Mouse (Mus musculus) induced T-regulatory cell, adult 2 months (primary cell): Measurements from ENCODE around the gene Pam16.

Source experiments
- DNase-seq: peaks from one replicate; pipeline ENCODE4 v3.0.0-alpha.2; 2012; ENCODE audit warnings: low read depth

Gene Pam16

DNA sequence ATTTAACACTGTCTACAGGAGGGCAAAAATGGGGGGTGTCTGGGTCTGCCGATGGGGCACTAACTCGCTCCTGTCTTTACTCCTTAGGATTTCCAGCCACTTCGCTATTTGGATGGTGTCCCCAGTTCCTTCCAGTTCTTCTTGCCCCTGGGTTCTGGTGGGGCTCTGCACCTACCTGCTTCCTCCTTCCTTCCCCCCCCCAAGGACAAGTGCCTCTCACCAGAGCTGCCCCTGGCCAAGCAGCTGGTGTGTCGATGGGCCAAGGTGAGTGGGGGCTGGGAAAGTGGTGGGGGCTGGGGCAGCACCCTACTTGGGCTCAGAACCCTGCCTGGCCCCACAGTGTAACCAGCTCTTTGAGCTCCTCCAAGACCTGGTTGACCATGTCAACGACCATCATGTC, 13.6 kb downstream of the Pam16 start:
- no peak for DNase-seq

- DNase-seq = no peak
Observed at GRCm38 (mm10) chr16:4608532-4609059, 16.2 kb downstream of the Pam16 start.

- DNase-seq = peak; percentile 92
Observed at GRCm38 (mm10) chr16:4607818-4608531, 16.8 kb downstream of the Pam16 start.

DNA sequence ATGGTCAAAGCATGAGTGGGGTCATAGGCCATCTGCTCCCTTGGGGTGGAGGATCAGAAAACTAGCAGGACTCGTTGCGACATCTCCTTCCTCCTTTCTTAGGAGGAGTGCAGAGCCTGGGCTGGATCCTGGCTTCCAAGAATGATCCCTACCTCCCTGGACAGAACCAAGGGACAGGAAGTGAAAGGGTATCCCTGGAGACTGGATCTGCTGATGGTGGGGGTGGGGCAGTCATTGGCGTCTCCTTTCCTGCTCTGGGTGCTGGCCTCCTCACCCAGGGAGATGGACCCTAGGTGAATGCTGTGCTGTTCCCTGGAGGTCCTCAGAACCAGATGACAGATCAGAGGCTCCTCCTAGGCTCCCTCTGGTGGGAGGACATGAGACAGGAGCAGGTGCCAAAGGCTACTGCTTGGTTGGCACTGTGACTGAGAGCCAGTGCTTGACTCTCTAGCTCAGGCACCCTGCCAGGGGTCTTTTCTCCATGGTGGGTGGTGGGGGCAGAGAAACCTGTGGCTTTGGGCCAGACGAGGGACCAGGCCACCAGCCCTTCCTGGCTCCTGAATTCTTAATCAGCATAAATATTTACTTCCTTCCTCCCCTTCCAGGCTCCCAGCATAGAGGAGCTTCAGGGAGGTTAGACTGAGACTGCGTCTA, 18.2 kb downstream of the Pam16 start:
- DNase-seq = peak; percentile 48

DNA sequence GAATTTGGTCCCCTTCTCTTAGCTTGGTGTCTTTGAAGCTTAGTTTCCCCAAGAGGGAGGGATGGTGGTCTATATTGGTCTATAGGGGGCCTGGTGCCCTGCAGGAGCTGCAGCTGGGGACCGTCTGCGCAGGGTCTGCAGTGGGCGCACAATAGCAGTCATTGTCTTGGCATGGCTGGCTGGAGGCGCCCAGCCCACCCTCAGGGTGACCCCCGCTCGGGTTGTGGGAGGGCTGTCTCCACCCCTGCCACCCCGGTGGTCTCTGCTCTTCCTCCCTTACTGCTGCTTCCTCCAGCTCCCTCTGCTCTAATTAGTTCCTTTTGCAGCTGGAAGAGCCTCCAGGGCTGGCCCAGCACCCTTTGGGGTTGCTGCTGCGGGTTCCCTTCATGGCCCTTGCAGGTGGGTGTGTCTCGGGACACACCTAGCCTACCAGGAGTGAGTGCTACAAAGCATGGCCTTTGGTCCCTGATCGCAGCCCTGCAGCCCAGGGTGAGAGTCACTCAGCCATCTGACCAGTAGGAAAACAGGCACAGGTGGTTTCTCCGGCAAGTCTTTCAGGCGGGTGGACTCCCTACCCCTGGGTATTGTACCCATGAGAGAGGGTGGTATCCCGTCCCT, 19.2 kb downstream of the Pam16 start:
- no peak for DNase-seq

DNA sequence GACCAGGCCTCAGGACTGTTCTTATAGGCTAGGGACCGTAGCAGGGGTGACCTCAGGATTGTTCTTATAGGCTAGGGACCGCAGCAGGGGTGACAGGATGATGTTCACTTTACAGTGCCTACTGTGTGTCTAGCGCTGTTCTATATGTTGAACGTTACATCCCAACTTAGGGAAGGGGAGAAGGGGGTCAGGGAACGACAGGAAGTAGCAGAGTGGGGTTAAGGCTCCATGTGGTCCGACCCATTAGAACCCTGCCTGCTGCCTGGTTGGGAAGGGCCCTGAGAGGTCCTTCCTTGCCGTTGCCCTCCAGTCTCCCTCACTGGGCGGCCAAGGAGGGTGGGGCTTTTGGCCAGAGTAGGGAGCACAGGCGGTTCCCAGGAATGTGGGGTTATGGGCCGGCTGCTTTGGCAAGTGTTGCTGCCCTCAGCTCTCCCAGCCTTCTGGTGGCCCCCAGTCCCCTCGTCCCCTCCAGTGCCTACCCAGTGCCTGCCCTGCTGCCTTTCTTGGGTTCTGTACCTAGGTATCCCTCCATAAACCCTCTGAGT, 20.4 kb downstream of the Pam16 start:
- no peak for DNase-seq

DNA sequence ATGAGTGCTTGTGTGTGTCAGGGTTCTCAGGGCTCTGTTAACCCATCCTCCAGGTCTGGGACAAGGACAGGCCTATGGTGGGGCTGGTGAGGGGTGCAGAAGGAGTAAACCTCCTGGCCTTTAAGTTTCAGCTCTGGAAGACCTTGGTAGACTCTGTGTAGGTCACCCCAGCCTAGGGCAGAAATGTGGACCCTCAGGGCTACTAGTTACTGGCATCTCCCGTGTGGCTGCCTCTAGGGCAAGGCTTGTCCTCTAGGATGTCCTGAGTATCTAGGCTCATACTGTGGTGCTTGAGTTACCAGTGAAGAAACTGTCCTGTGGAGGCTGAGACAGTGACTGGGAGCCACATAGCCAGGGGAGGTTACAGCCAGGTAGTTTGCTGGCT, 21.3 kb downstream of the Pam16 start:
- DNase-seq = no peak

DNA sequence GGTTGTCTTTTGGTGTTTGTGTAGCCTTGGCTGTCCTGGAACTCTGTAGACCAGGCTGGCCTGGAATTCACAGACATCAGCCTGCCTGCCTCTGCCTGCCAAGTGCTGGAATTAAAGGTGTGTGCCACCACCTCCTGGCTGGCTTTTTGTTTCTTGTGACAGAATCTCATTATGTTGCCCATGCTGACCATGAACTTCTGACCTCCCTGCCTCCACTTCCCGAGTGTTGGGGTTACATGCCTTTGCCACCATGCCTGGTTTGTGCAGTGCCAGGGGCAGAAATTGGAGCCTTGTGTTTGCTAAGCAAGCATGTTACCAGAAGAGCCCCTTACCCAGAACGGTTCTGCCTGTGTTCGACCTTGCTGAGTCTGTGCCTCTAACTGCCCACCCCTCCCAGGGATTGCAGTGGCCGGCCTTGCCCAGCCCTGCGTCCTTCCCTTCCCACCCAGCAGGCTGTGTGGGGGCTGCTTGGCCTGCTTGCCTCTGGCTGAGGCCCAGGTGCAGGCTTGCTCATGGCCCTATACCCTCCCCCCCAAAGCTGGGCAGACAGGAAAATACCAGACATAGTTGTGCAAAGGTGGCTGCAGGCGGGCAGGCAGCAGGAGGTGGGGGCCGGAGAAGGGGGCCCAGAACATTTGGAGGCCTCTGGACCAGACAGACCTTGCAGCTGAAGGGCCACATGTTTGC, 21.9 kb downstream of the Pam16 start:
- DNase-seq = no peak

DNA sequence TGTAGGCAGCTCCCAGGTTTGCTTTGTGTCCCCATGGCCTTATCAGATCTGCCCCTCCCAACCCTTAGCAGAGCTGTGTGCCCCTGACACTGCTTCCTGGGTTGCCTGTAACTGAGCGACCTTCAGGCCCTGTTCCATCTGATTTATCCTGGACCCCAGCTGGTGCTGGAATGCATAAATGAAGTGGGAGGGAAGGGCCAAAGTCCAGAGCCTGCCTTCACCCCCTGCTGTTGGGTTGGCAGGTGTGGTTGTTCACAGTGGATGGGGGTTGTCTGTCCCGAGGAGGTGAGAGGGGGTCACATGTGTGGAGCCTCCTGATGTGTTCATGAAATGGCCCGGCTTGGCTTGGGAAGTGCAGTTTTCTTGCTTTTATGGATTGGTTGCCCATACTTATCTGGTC, 22.6 kb downstream of the Pam16 start:
- DNase-seq = no peak

DNA sequence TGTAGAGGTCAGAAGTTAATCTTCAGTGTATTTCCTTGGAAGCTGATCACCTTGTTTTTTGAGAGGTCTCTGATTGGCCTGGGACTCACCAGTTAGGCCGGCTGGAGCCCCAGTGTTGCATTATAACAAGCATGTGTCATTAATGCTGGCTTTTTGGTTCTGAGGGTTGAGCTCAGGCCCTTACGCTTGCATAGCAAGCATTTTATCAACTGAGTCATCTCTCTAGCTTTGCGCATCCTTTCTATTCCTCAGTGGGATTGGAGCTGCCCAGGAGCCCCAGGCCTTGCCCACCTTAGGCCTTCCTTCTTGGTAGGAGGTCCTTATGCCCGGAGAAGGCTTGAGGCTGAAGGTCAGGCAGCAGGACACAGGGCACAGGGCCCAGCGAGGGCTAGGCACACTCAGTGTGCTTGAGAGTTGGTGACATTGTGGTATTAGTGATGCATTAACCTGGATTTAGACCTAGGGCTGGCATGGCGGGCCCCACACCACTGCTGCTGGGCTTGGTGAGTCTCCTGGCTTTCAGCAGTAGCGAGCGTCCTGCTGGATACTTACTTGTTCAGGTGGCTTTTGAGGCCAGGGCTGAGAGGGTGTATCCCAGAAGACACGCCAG, 24.0 kb downstream of the Pam16 start:
- no peak for DNase-seq

- no peak for DNase-seq
Observed at GRCm38 (mm10) chr16:4599616-4600015, 25.2 kb downstream of the Pam16 start.

DNA sequence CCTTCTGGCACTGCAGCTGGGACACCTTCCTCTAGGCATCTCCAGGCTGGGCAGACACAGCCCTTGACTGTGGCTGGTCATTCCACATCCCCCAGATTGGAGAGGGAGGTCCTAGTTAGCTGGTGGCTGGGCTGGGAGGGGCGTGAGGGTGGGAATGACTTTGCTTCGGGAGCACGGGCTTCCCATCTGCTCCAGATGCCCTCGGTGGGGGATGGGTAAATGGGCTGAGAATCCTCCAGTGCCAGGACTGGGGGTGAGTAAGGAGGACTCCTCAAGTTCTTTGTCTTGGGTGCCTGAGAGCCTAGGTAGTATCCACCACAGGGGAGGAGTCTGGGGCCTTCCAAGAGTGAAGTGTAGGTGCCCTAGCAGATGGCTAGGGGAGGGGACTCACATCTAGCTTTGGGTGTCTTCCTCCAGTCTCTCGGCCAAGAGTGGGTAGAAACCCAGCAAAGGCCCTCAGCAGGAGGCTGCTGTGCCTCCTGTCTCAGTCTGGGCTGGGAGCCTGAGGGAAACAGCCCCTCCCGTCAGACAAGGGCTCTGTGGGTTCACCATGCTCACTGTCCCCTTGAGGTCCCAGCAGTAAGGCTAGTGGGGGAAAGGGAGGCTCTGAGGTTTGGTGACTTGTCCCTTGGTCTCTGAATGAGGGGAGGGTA, 25.8 kb downstream of the Pam16 start:
- DNase-seq = no peak

DNA sequence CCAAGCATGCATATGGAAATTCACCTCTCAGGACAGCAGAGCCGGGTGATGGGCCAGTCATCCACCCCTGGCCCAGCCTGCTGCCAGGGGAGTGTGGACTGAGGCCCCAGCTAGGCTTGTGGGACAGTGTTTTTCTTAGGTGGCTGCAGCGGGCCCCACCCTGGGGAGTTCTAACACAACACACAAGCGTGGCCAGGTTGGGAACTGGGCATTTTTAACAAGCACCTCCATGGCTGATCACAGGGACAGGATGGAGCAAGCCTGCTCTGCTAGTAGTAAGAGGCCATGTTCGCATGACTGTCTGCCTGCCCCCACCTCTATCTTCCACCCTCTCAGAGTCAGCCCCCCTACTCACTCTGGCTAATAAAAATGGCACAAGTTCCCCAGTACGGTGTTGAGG, 26.7 kb downstream of the Pam16 start:
- DNase-seq = no peak

DNA sequence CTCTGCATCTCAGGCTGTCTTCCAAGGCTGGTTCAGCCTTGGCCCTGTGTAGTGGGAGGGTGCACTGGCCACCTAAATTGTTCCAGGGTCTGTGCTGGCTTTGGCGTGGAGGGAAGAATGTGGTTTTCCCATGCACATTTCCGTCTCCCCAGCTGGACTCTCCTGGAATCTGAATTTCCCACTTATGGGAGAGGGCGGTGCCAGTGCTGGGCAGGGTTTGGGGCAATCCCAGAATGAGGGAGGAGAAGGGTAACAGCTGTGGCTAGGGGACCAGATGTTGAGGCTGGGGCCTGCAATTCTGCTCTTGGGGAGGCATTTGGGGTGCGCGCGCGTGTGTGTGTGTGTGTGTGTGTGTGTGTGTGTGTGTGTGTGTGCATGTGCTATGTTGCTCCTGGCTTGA, 27.5 kb downstream of the Pam16 start:
- DNase-seq = no peak

DNA sequence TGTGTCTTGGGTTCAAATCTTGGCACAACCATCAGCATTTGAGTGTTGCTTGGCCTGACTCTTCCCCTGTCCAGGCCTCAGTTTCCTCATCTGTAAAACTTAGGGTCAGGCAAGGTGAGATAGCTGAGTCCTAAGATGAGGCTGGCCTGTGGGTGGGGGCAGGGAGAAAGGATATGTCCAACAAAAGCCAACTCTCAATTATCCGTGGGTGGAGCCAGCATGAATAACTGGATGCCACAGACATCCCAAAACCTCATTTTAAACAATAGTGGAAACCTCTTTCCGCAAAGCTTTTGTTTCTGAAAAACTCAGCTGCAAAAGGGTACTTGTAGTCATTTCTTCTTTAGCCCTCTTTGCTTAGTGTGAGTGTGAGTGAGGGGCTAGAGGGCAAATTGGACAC, 28.0 kb downstream of the Pam16 start:
- DNase-seq = no peak

DNA sequence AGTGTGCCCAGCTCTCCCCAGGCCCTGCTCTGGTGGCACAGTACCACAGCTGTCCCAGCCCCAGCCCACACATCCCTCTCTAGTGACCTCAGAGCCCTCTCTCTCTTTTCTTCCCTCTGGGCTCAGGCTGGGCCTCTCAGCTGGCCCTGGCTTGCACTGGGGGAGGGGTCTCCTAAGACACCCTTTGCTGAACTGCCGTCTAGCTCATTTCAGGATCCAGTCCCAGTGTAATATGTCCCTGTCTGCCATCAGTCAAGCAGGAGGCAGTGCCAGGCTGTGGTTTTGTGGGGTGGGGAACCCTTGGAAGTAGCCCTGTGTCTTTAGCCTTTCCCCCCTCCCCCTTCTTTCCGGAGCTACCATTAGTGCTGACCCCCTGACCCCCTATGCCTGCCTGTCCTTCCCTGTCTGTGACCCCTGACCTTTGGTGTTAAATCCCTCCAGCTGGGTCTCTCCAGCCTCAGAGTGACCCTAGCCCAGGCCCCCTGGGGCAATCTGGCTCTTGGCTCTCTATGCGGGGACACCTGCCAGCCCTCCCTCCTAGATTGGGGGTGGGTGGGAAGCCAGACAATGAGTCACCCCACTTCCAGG, 28.6 kb downstream of the Pam16 start:
- no peak for DNase-seq

- DNase-seq = no peak
Observed at GRCm38 (mm10) chr16:4595527-4595963, 29.2 kb downstream of the Pam16 start.

DNA sequence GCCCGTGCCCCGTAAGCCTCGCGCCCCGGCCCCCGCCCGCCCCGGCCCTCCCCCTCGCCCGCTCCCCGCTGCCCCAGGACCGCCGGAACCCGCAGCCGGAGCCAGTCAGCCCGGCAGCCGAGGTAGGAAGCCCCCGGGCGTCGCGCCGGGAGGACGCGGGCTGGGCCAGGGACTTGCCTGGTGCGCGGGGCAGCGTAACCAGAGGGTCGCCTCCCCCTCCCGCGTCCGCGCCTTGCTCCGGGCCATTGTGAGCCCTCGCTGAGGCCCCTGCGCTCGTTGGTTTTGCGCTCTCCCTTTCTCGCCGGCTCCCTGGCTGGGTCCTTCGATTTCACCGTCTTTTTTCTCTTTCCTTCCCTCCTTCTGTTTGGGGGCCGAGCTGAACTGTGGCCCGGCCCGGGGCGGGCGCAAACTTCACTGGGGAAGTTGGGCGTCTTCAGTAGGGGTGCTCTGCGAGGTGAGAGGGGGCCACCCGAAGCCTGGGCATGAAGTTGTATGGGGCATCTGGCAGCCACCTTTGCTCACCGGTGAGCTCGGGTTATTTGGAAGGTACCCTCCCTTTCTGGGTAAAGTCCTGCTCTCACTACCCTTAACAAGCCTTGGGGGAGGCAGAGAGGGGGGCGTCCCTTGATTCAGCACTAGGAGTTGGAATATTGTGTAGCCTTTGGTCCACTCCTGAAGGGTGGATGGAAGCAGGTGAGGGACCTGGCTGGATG, 29.8 kb downstream of the Pam16 start:
- peak; percentile 61 for DNase-seq

GRCm38 (mm10) chr16:4593971-4594813, 30.6 kb downstream of the Pam16 start, which contains the start of gene Glis2:
Gene Glis2 (plus strand): TSS chr16:4594713.
- DNase-seq = peak; percentile 63
